Mouse (Mus musculus) telencephalon, adult 2 months (tissue): ENCODE data around the gene Il6st.

Experiments
- DNase-seq: peaks from one replicate; pipeline ENCODE4 v3.0.0-alpha.2; 2011; ENCODE audit warnings: low read depth, low spot score

Gene Il6st

GRCm38 (mm10) chr13:112523346-112523970, 59.6 kb downstream of the Il6st start:
- no peak for DNase-seq

- DNase-seq, result no peak
Measured at GRCm38 (mm10) chr13:112527186-112527585, 63.3 kb downstream of the Il6st start.

- DNase-seq, result no peak
Measured at GRCm38 (mm10) chr13:112529893-112530292, 66.0 kb downstream of the Il6st start.

- DNase-seq, result no peak
Measured at GRCm38 (mm10) chr13:112532235-112532634, 68.4 kb downstream of the Il6st start.

GRCm38 (mm10) chr13:112533556-112533955, 69.7 kb downstream of the Il6st start:
- DNase-seq, result no peak

- DNase-seq, result no peak
Measured at GRCm38 (mm10) chr13:112536611-112537010, 72.7 kb downstream of the Il6st start.

GRCm38 (mm10) chr13:112537065-112537464, 73.2 kb downstream of the Il6st start:
- no peak for DNase-seq

GRCm38 (mm10) chr13:112540616-112541015, 76.7 kb downstream of the Il6st start:
- DNase-seq, result no peak

GRCm38 (mm10) chr13:112541223-112541975, 77.5 kb downstream of the Il6st start:
- DNase-seq, result no peak

GRCm38 (mm10) chr13:112551641-112552548, 88.0 kb downstream of the Il6st start:
- DNase-seq, result no peak

GRCm38 (mm10) chr13:112553304-112553703, 89.4 kb downstream of the Il6st start:
- DNase-seq, result no peak

GRCm38 (mm10) chr13:112556501-112556900, 92.6 kb downstream of the Il6st start:
- no peak for DNase-seq
